ENCODE assay signal across 8 mouse cellular contexts in genomic region chr5:122284183-122285028, GRCm38 (mm10). TPM values are rescaled to one million over a fixed set of nuclear protein-coding genes. Genes with fewer than 3 reads are reported as not detected.
A peak's percentile ranks its signal among the peaks of the same experiment; 100 is the strongest.
DNase-seq lines count a peak whose midpoint lies in the region; ATAC-seq lines count a peak whose summit lies in the region.

Pptc7 (plus strand) TSS chr5:122284365.

- peak within 1 kb of the TSS; percentile 100 for H3K4me3 ChIP-seq in megakaryocyte, embryonic 14.5 days (replicated peaks)

- H3K4me1 ChIP-seq in megakaryocyte, embryonic 14.5 days: peaks cover 53% of the 10 kb centered on the region

- H3K9me3 ChIP-seq in megakaryocyte, embryonic 14.5 days: no peaks in the 10 kb centered on the region

- ATAC-seq in common myeloid progenitor, adult 5-6 weeks (replicated peaks; ENCODE audit: low read depth, poor library complexity, severe bottlenecking): peak; percentile 77

- peaks cover 7% of the 10 kb centered on the region for H3K27me3 ChIP-seq in megakaryocyte, embryonic 14.5 days (replicated peaks)

- peaks cover 22% of the 10 kb centered on the region for H3K36me3 ChIP-seq in megakaryocyte, embryonic 14.5 days (replicated peaks; ENCODE audit: low read length)

- peak; percentile 94 for DNase-seq in ZHBTc4 (ENCODE audit: low read depth, low spot score)
- DNase-seq in gastrocnemius, adult 8-10 months (ENCODE audit: low spot score in 2 of 2): peak; percentile 72 to 84
- peak; percentile 39 for DNase-seq in hindlimb bud, embryonic 11.5 days (ENCODE audit: extremely low spot score, low read depth, low spot score)
- peak; percentile 65 to 88 for DNase-seq in left cerebral cortex, adult 8-10 months (ENCODE audit: low spot score in 2 of 2)
- DNase-seq in right cerebral cortex, postnatal 10 days (ENCODE audit: low spot score in 2 of 2): peak; percentile 95 to 96
- DNase-seq in urinary bladder, postnatal 25 days (ENCODE audit: low spot score): peak; percentile 87

RNA-seq across cellular contexts. Expression of gene Pptc7, which starts in this region (rescaled TPM):
- total RNA-seq in common myeloid progenitor, adult 5-6 weeks (2017): 13.9 and 15.1 TPM in 2 replicates
- 100 to 1,000 TPM in 2 of 4 experiments, 10 to 100 TPM in 2; 91.8 to 110 (median 100.0) TPM for total RNA-seq in gastrocnemius, adult 8-10 months (2022)
- 10 to 100 TPM; 44.8 to 52.2 (median 48.8) TPM for total RNA-seq in left cerebral cortex, adult 8-10 months (2022)
- 4.8 and 5.0 TPM in 2 replicates for polyA plus RNA-seq in megakaryocyte, embryonic 14.5 days (2012; ENCODE audit: insufficient read depth, low replicate concordance)

Comparison
In these comparisons a context has a peak if more than half of its experiments do, and no peak if none do; other contexts are left out.
1. Peak in every context shown above with its lines: DNase-seq, ATAC-seq and H3K4me3 ChIP-seq.
2. DNase-seq: peak in every context shown above with its lines; median percentile 96 in right cerebral cortex, postnatal 10 days; 94 in ZHBTc4; 87 in urinary bladder, postnatal 25 days; 78 in gastrocnemius, adult 8-10 months; 76 in left cerebral cortex, adult 8-10 months; 39 in hindlimb bud, embryonic 11.5 days.